Mouse (Mus musculus) E14TG2a.4 (cell line): ENCODE results near the gene Itpk1.

Experiments
- CTCF ChIP-seq: conservative IDR thresholded peaks from 2 replicates; pipeline ENCODE4 v1.5.1; 2014; ENCODE audit warnings: low read length
- NANOG ChIP-seq: IDR thresholded peaks from 2 replicates; pipeline ENCODE4 v1.6.1; 2014; ENCODE audit warnings: borderline replicate concordance, low read length, mixed read lengths
- POU5F1 ChIP-seq: IDR thresholded peaks from 2 replicates; pipeline ENCODE4 v1.6.1; 2014; ENCODE audit warnings: low read length, borderline replicate concordance

DNA sequence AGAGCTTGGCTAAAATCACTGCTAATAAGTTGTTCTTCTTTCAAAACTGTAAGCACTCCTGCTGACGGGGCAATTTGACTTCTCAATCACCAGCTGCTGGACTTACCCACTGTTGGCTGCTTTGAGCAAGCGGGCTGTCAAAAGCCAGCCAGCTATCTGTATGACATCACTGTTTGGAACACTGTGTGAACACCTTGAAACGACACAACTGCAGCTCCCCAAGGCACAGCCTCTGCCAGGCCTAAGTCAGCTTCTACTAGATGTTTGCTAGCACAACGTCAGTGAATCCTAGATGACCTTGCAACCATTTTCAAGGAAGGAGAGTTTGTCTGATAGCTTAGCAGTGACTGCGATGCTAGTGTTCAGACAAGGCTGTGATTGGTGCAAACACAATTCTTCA lies 34.4 kb upstream of the Itpk1 start:
- no peak for TF ChIP-seq CTCF
- no peak for TF ChIP-seq NANOG
- TF ChIP-seq POU5F1 = no peak
